10 mouse cellular contexts compared by ENCODE assay signal in the genomic region with DNA sequence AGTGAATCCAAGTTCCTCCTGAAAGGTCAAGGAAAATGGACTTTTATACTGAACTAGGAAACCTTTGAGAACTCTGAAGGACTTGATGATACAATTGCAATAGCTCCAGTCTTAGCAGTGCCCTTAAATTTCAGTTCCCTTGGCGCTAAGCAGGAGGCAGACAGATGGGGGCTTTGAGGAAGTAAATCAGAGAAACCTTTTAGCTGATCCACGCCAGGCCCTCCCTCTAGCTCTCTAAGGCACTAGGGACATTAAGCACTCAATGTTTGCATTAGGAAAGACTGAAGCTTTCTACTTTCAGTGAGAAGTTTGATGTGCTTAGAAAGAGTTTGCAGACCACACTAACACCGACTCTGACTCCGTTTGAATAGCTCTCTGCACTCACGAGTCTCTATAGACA.
A peak's percentile ranks its signal among the peaks of the same experiment; 100 is the strongest.
DNase-seq lines count a peak whose midpoint lies in the region; ATAC-seq lines count a peak whose summit lies in the region.
"Had no signal": no experiment of that assay in that cellular context is flagged by ENCODE, and none has a peak within 500 bp of the region (broad histone marks: within the 10 kb centered on the region; RNA-seq: fewer than 3 reads in every experiment).

No protein-coding gene starts in this region.

- H3K36me3 ChIP-seq in heart, embryonic 13.5 days = no peaks in the 10 kb centered on the region
- H3K36me3 ChIP-seq in lung, embryonic 15.5 days = no peaks in the 10 kb centered on the region

- DNase-seq in heart, adult 9 months (ENCODE audit: low spot score in 2 of 2) = no peak
- DNase-seq in lung, postnatal 36 days = no peak
- no peak for DNase-seq in left cerebral cortex, postnatal 36 days (ENCODE audit: low spot score in 2 of 2)
- no peak for DNase-seq in left cerebral cortex, adult 11 months (ENCODE audit: low spot score)
- DNase-seq: kidney, postnatal 10 days; thymus, postnatal 14 days had no signal

- peaks cover 50% of the 10 kb centered on the region for H3K4me1 ChIP-seq in heart, embryonic 13.5 days
- H3K4me1 ChIP-seq in lung, embryonic 15.5 days = peaks cover 26% of the 10 kb centered on the region

- H3K9me3 ChIP-seq in heart, embryonic 13.5 days = no peaks in the 10 kb centered on the region
- H3K9me3 ChIP-seq in lung, embryonic 15.5 days = no peaks in the 10 kb centered on the region

- no peak overlapping the region for H3K4me3 ChIP-seq in heart, embryonic 13.5 days
- H3K4me3 ChIP-seq in lung, embryonic 15.5 days = no peak overlapping the region

- ATAC-seq in heart, embryonic 13.5 days (ENCODE audit: extremely low read depth, insufficient number of reproducible peaks, low FRiP score, low TSS enrichment) = no peak
- no peak for ATAC-seq in lung, embryonic 15.5 days (ENCODE audit: borderline replicate concordance, extremely low read depth, low FRiP score, low TSS enrichment)
- peak; percentile 68 for ATAC-seq in common myeloid progenitor, adult 5-6 weeks (replicated peaks; ENCODE audit: low read depth, poor library complexity, severe bottlenecking)
- peak; percentile 63 for ATAC-seq in megakaryocyte, adult 5-6 weeks (ENCODE audit: poor library complexity, severe bottlenecking)

- no peak overlapping the region for H3K9ac ChIP-seq in heart, embryonic 13.5 days
- no peak overlapping the region; the same call in 1 of the 2 replicates for H3K9ac ChIP-seq in lung, embryonic 15.5 days

- H3K4me2 ChIP-seq in heart, embryonic 13.5 days = no peak overlapping the region
- peak overlapping the region; percentile 32 for H3K4me2 ChIP-seq in lung, embryonic 15.5 days

- H3K27ac ChIP-seq in heart, embryonic 13.5 days (replicated peaks) = peak overlapping the region; percentile 92
- peak overlapping the region; percentile 71 for H3K27ac ChIP-seq in lung, embryonic 15.5 days

- 54% methylated on average over 5 of the region's 5 CpGs for WGBS in heart, embryonic 13.5 days
- WGBS in lung, embryonic 15.5 days = 24% methylated on average over 5 of the region's 5 CpGs

- intact Hi-C loops in left cerebral cortex, postnatal 36 days (cut with DNase I) = no loop called here

- H3K27me3 ChIP-seq in heart, embryonic 13.5 days (replicated peaks) = no peaks in the 10 kb centered on the region
- H3K27me3 ChIP-seq in lung, embryonic 15.5 days = no peaks in the 10 kb centered on the region

Comparison
In these comparisons a context has a peak if more than half of its experiments do, and no peak if none do; other contexts are left out.
1. ATAC-seq: peak in common myeloid progenitor, adult 5-6 weeks (single experiment) and megakaryocyte, adult 5-6 weeks (single experiment); none in heart, embryonic 13.5 days (single experiment) and lung, embryonic 15.5 days (single experiment).